Mouse (Mus musculus): ENCODE measurements around the gene Rabggta.

Rabggta gene

DNA sequence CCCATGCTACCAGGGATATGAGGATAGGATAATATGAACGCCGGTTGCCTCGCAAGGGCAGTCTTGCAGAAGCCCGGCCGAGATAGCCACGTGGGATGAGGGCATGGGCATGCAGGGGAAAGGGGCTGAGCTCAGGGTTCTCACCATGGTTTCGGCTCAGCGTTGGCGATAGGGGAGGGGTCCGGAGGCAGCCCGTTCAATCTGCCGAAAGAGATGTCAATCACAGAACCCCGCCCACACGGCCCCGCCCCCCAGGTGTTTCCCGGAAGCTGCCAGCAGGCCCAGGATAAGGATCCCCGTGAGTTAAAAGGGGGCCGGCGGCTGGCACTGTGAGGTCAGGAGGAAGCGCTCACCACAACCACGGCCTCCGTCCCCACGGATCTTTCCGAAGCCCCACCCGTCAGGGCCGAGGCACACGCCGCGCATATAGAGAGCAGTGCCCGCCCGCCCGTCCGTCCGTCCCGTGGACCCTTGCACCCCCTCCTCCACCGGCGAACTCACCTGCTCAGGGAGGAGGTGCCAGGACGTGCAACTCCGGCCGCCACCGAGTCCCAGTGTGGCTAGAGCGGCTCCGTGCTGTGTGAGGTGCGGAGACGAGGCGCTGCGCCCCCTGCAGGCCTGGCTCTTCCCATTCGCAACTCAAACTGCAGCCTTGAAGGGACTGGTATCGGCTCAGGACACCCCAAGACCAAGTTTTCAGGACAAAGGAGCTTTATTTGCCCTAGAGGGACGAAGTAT, at the start of gene Rabggta:
Gene Rabggta (minus strand): TSS at position 564 of the 738 bp plus-strand sequence.
- peak; percentile 85 to 90 for DNase-seq (ENCODE audit: low spot score in 2 of 2)

DNA sequence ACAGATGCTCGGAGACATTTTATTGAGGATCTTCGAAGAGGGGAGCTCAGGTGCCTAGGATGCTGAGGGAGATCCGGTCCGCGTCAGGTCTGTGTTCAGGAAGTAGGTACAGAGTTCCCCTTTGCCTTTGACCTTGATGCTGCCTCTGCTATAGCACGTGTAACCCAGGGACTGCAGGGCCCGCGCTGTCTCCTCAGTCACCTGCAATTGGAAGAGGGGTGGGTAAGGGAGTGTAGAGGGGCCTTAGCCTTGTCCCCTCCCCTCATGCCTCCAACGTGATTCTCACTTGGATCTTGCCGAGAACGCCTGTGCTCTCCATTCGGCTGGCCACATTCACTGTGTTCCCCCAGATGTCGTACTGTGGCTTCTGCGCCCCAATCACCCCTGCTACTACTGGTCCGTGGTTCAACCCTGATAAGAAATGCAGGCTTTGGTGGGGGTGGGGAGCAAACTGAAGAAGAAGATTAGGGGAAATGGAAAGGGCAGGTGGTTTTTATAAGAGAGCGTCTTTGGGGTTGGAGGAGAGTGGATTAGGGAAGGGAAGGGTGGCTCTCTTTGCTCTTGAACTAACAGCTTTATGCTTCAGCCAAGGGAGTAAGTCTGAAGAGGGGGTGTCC, 47.1 kb upstream of the Rabggta start:
- no peak for DNase-seq (ENCODE audit: low spot score in 2 of 2)

DNA sequence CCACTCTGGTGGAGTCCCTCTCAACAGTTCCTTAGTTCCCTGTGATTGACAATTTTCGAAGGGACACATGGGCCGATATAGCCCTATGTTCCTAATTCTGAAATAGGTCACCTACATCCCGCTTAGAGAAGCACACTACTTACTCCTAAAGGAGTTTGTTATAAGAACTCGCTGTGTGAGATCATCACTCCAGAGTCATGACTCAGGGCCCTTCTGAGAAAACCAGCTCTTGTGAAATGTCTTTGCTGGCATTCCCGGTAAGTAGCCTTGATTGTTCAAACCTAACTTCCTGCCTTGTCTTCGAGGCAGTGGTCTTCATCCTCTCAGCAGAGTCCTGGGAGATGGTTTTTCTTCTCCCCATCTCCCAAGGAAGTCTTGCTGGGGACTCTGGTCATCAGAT, 46.5 kb upstream of the Rabggta start:
- DNase-seq (ENCODE audit: low spot score in 2 of 2): no peak

DNA sequence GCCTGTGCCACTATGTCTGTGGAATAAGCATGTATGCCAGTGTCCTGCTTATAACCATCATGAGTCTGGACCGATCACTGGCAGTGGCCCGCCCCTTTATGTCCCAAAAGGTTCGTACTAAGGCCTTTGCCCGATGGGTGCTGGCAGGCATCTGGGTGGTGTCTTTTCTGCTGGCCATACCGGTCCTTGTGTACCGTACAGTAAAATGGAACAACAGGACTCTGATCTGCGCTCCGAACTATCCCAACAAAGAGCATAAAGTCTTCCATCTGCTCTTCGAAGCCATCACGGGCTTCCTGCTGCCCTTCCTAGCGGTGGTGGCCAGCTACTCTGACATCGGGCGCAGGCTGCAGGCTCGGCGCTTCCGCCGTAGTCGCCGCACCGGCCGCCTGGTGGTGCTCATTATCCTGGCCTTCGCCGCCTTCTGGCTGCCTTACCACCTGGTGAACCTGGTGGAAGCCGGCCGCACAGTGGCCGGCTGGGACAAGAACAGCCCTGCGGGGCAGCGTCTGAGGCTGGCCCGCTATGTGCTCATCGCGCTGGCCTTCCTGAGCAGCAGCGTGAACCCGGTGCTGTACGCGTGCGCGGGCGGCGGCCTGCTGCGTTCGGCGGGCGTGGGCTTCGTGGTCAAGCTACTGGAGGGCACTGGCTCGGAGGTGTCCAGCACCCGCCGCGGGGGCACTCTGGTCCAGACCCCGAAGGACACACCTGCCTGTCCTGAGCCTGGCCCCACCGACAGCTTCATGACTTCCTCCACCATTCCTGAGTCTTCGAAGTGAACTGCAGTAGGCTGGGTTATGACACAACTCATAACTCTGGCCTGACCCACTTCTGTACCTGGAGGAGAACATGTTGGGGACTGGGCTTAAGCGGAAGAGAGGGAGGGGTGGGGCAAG, 45.7 kb upstream of the Rabggta start:
- no peak for DNase-seq (ENCODE audit: low spot score in 2 of 2)

DNA sequence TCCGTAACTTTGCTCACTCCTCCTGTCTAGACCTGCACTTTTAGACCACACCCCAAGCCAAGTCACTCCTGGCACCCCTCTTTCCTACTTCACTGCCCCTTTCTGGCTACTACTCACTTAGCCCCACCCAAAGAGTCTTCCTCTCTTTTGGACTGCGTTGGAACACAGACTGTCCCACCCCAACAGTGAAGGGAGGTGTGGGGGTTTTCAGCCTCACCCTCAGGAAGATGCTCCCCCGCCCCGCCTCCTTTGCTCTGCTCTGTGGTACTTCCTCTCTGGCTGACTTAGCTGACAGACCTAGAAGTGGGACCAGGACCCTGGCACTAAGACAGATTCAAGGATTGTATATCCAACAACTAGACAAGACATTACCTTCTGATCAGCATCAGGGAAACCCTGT, 43.6 kb upstream of the Rabggta start, which contains the start of gene Ltb4r1:
Gene Ltb4r1 (plus strand): TSS at position 267 of the 400 bp plus-strand sequence.
- no peak for DNase-seq (ENCODE audit: low spot score in 2 of 2)

DNA sequence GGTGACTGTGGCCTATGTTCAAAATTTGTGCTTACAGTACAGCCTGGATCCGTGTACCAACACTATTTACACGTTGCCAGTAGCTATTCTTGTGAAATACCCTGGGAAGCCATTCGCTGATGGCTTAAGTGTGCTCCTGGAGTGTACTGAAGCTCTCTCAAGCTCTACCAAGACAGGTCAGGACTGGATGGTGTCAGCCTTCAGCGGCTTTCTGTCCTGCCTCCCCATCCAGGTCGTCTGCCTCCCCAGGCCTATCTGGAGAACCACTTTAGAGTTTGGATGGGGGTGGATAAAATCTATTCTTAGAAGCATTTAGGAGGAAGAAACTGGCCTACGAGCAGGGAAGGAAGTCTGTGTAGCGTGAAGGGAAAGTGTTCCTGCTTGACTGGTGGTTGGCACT, 41.1 kb upstream of the Rabggta start:
- DNase-seq (ENCODE audit: low spot score in 2 of 2): no peak

DNA sequence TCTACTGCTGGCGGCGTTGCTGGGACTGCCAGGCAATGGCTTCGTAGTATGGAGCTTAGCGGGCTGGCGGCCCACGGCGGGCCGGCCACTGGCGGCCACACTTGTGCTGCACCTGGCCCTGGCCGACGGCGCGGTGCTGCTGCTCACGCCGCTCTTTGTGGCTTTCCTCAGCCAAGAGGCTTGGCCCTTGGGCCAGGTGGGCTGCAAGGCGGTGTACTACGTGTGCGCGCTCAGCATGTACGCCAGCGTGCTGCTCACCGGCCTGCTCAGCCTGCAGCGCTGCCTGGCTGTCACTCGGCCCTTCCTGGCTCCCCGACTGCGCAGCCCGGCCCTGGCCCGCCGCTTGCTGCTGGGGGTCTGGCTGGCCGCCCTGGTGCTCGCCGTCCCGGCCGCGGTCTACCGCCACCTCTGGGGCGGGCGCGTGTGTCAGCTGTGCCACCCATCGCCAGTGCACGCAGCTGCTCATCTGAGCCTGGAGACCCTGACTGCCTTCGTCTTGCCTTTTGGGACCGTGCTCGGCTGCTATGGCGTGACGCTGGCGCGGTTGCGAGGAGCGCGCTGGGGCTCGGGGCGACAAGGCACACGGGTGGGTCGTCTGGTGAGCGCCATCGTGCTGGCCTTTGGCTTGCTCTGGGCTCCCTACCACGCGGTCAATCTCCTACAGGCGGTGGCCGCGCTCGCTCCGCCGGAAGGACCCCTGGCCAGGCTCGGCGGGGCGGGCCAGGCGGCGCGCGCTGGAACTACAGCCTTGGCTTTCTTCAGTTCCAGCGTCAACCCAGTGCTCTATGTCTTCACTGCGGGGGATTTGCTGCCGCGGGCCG, 40.1 kb upstream of the Rabggta start:
- no peak for DNase-seq (ENCODE audit: low spot score in 2 of 2)

DNA sequence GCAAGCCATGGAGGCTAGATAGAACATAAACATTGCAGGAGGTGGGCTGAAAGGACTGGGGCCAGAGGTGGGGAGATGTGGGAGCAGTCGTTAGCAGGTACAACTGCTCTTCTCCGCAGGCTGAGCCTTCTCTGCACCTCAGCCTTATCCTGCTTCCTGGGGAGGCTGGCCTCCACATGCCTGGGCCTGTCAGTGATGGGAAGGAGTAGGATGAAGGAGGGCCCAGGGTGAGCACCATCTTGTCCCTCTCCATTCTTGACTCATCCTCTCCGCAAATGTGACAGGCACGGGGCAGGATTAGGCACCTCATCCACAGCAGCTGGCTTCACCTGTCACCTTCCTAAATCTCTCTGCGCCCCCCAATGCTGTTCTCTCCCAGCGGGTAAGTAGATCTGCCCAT, 39.1 kb upstream of the Rabggta start, which contains the start of gene Ltb4r2:
Gene Ltb4r2 (plus strand): TSS at position 266 of the 400 bp plus-strand sequence.
- DNase-seq (ENCODE audit: low spot score in 2 of 2): no peak

DNA sequence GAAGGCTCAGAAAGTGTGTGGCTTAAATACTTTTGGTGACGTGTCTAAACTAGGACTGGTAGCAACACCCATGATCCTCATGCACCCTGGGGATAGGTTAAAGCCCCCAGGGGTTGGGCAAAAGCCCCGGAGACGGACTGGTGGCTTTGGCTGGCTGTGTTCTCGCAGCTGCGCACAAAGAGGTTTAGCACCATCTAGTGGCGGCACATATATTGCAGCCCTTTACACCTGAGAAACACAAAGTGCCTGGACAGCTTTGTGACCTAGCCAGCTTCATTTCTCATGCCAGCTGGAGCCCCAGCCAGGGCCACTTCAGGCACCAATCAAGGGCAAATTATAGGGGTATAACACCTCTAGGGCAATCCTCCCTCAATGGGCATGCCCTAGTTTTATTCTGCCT, 38.1 kb upstream of the Rabggta start:
- DNase-seq (ENCODE audit: low spot score in 2 of 2): peak; percentile 64 to 82

DNA sequence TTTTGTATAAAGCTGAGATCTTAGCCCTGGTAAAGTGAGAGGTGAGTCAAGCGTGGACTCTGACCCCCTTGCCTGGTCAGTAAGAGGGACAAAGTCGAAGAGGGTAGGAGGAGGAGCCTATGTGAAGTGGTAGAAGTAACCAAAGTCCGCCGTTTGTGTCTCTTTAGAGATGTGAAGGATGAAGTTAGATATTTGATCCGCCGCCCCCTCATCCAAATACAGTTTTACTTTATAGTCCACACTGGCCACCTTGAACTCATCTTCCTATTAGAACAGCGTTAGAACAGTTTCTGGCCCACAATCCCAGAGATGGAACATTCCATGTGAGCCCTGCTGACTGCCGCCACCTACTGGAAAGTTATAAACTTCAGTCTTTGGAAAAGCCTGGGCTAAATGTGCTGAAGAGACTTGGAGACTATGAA, 36.3 kb upstream of the Rabggta start, which contains the start of gene Cideb:
Gene Cideb (minus strand): TSS at position 96 of the 422 bp plus-strand sequence.
- DNase-seq (ENCODE audit: low spot score in 2 of 2): no peak

DNA sequence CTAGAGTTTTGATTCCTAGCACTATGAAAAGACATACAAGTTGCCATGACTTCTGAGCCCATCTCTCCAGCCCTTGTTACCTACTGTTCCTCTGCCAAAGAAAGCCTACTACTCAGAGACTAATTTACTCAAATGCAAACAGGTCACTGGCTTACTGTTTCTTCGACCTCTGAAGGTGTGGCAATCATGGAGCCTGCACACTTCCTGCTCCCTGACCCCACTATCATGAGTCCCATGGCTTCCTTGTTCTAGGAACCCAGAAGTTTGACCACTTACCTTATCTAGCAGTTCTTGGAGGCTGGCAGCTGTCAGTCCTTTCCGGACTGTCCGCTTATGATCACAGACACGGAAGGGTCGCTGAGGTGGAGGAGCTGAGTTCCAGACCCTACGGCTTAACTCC, 35.5 kb upstream of the Rabggta start:
- no peak for DNase-seq (ENCODE audit: low spot score in 2 of 2)

DNA sequence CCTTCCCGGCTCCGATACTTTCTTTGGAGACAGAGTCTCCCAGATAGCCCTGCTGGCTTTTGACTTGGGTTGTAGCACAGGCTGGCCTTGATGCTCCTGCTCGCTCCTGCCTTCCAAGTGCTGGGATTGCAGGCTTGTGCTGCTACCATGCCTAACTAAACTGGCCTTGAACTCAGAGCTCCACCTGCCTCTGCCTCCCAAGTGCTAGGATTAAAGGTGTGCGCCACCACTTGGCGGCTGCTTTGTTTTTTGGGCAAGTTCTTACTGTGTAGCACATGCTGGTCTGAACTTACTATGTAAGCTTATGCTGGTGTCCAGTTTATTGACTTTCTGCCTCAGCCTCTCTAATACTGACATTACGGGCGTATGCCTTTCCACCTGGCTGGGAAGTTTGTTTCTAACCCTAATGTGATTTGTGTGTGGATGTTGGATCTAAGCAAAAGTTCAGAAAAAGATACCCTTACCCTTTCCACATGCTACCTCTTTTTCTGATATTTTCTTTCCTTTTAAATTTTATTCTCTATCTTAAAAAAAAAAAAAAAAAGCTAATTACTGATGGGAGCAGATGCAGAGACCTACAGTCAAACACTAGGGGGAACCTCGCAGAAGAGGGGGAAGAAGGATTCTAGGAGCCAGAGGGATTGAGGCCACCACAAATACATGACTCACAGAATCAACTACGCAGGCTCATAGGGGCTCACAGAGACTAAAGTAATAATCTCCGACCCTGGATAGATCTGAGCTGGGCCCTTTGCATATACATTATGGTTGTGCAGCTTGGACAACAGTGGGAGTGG, 25.2 kb upstream of the Rabggta start:
- no peak for DNase-seq (ENCODE audit: low spot score in 2 of 2)

DNA sequence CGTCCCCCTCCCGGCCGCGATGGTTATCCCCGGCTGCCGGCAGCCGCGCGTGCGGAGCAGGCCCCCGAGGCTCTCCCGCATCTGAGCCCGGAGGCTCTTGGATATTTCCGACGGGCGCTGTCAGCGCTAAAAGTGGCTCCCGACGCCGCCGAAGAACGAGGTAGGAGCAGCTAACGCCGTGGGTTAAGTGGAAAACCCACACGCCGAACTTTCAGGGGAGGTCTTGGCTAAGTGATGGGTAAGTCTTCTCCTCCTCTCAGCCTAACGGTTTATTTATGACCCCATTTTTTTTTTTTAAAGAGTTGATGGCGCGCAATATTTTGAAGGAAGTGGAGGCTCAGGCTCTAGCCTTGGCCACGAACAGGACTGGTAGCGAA, 23.8 kb upstream of the Rabggta start:
- DNase-seq (ENCODE audit: low spot score in 2 of 2): no peak

DNA sequence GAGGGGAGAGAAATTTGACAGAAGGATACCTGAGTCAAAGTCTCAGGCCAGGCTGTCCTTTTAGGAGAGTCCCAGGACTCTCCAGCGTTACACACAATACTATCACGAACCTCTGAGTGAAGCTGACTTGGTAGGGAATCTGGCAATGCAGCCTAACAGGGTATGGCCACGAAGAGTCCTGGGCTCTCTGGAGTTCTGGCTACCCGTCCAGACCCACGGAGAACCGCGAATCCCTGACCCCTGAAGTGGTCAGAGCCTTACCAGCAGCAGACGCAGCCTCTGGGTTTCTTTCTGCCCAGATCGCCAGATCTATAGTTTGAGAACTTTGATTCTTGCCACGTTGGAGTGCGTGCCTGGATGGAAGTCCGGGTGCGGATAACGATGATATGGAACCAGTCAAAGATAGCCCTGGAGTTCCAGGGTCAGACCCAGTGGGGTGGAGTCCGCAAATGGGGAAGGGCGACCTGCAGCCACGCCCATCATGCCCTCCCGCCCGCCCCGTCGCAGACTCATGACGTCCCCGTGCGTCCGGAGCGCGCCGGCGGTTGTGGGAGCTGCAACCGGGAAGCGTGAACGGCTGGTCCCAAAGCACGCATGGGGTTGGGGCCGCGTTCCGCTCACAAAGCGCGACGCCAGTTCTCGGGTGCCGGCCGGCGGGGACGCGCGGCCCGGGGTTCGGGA, 23.3 kb upstream of the Rabggta start, which contains the start of the genes Dhrs1 and Nop9:
Gene Dhrs1 (minus strand): TSS at position 511 of the 681 bp plus-strand sequence.
Gene Nop9 (plus strand): TSS at position 514 of the 681 bp plus-strand sequence.
- DNase-seq (ENCODE audit: low spot score in 2 of 2): peak; percentile 71 to 81

DNA sequence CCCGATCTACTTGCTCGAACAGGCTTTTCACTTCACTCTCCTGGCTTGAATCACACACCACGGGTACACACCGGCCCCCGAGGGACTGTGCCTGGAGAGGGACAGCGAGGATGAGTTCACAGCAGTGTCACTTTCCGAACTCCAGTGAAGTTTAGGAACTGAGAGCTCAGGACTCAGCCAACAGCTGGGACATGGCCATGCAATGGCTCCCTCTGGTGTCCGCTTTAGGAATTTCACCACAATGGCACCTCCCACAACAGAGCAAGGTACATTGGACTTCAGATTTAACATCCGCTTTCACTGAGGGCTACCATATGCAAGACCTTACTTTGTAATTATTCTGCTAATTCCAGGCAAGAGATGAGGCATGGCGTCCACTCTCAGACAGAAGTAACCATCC, 21.6 kb upstream of the Rabggta start:
- DNase-seq (ENCODE audit: low spot score in 2 of 2): peak; percentile 74 to 87

DNA sequence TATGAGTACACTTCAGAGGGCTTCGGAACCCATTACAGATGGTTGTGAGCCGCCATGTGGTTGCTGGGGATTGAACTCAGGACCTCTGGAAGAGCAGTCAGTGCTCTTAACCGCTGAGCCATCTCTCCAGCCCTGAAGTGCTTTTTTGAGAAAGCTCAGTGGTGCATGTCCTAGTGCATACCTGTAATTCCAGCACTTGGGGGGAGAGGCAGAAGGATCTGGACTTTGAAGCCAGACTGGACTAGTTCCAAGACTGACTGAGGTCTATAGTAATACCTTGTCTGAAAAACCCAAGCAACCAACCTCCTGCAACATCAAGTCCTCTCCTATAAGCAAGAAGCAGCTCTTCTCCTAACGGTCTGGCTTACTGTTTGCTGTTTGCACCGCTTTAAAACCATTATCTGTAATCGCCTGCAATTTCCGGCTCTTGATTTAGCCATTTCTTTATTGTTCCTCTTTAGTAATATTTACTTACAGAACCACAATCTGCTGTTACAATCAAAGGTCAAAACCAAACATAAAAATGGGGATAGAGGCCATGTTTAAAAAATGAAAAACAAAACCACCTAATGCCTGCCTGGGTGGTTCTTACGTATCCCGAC, 15.1 kb upstream of the Rabggta start:
- no peak for DNase-seq (ENCODE audit: low spot score in 2 of 2)

DNA sequence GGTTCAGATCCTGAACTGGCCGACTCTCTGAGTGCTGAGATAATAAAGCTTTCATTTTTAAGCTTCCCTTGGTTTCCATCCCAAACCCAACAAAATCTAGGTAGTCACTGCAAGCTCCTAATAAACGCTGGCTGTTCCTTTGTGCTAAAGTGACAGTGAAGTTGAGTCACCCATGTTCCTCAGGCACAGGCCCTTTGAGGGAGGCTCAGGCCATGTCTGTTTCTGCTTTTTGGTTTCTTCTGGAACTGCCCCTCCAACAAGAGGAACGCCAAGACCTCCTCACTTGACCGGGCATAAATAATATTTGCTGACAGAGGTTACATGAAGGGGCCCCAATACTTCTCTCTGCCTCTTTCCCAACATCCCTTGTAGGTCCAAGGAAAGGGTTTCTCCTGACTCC, 13.7 kb upstream of the Rabggta start:
- no peak for DNase-seq (ENCODE audit: low spot score in 2 of 2)

DNA sequence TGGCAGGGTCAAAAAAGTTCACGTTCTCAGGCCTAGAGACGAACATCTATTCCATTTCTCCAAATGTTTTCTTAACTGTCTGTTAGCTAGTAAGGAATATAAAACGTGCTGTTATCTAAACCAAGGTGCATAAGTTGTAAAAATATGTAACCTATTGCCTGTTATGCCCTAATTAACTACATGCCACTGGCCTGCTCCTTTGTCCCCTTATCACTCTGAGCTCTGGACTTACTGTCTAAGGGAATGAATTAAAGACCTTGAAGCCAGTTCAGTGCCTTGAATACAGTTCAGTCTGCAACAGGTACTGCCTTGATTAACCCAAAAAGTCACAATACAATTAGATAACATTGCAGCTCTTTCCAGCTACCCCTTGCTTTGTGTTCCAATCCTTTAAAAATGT, 13.3 kb upstream of the Rabggta start:
- DNase-seq (ENCODE audit: low spot score in 2 of 2): no peak

DNA sequence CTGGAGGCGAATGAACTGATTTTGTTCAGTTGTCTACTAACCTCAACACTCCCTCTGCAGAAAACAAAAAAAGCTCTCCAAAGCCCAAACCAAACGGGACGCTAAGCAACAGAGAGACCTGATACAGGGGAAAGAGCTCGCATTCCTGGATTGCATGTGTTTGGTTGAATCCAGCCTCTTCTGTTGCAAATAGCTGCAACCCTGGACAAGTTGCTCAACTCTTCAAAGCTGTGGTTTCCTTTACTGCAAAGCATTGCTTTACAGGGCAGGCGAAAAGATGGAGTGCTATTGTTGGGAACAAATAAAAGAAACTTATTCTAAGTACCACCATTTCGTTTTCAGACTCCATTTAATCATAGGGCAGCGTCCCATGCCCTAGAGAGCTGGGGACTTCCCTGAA, 12.8 kb upstream of the Rabggta start:
- no peak for DNase-seq (ENCODE audit: low spot score in 2 of 2)

Data from spleen, postnatal 14 days (tissue).